Mouse (Mus musculus): ENCODE measurements around the gene Slc30a10.

Slc30a10 gene

GRCm38 (mm10) chr1:185454575-185454954, at the start of gene Slc30a10:
Slc30a10 (plus strand) TSS chr1:185454848.
- DNase-seq, result peak; percentile 49 to 54

GRCm38 (mm10) chr1:185405921-185406320, 48.7 kb upstream of the Slc30a10 start:
- DNase-seq, result no peak

- peak in 1 of 2 experiments; percentile 17 for DNase-seq
Observed at GRCm38 (mm10) chr1:185409831-185410230, 44.8 kb upstream of the Slc30a10 start.

- no peak for DNase-seq
Observed at GRCm38 (mm10) chr1:185418011-185418410, 36.6 kb upstream of the Slc30a10 start.

- no peak for DNase-seq
Observed at GRCm38 (mm10) chr1:185419805-185420204, 34.8 kb upstream of the Slc30a10 start.

- DNase-seq, result no peak
Observed at GRCm38 (mm10) chr1:185420776-185421175, 33.9 kb upstream of the Slc30a10 start.

- no peak for DNase-seq
Observed at GRCm38 (mm10) chr1:185426583-185426982, 28.1 kb upstream of the Slc30a10 start.

GRCm38 (mm10) chr1:185430488-185430887, 24.2 kb upstream of the Slc30a10 start:
- no peak for DNase-seq

GRCm38 (mm10) chr1:185431245-185431997, 23.2 kb upstream of the Slc30a10 start:
- no peak for DNase-seq

- no peak for DNase-seq
Observed at GRCm38 (mm10) chr1:185431998-185432317, 22.7 kb upstream of the Slc30a10 start.

GRCm38 (mm10) chr1:185433112-185433511, 21.5 kb upstream of the Slc30a10 start:
- no peak for DNase-seq

- peak in 1 of 2 experiments; percentile 15 for DNase-seq
Observed at GRCm38 (mm10) chr1:185438841-185439580, 15.6 kb upstream of the Slc30a10 start.

- DNase-seq, result no peak
Observed at GRCm38 (mm10) chr1:185441703-185442472, 12.8 kb upstream of the Slc30a10 start.

- no peak for DNase-seq
Observed at GRCm38 (mm10) chr1:185448936-185449335, 5.7 kb upstream of the Slc30a10 start.

GRCm38 (mm10) chr1:185449727-185450126, 4.9 kb upstream of the Slc30a10 start:
- DNase-seq, result no peak

- DNase-seq, result no peak
Observed at GRCm38 (mm10) chr1:185451077-185451476, 3.6 kb upstream of the Slc30a10 start.

- no peak for DNase-seq
Observed at GRCm38 (mm10) chr1:185451495-185451894, 3.2 kb upstream of the Slc30a10 start.

GRCm38 (mm10) chr1:185452461-185452860, 2.2 kb upstream of the Slc30a10 start:
- DNase-seq, result no peak

- DNase-seq, result no peak
Observed at GRCm38 (mm10) chr1:185454144-185454543, 504 bp upstream of the Slc30a10 start.

GRCm38 (mm10) chr1:185454955-185455701, 480 bp downstream of the Slc30a10 start:
- DNase-seq, result peak; percentile 41 to 58

- DNase-seq, result no peak
Observed at GRCm38 (mm10) chr1:185456327-185456726, 1.7 kb downstream of the Slc30a10 start.

GRCm38 (mm10) chr1:185460096-185460495, 5.4 kb downstream of the Slc30a10 start:
- DNase-seq, result no peak

- DNase-seq, result no peak
Observed at GRCm38 (mm10) chr1:185462889-185463288, 8.2 kb downstream of the Slc30a10 start.

Data from kidney, postnatal 4 days (tissue).